Mouse (Mus musculus): ENCODE measurements around the gene Tubb2a. TPM values are rescaled to one million over a fixed set of nuclear protein-coding genes. Genes with fewer than 3 reads are reported as not detected.

Tubb2a gene
- polyA plus RNA-seq, 1 experiment = 37.1 TPM

DNA sequence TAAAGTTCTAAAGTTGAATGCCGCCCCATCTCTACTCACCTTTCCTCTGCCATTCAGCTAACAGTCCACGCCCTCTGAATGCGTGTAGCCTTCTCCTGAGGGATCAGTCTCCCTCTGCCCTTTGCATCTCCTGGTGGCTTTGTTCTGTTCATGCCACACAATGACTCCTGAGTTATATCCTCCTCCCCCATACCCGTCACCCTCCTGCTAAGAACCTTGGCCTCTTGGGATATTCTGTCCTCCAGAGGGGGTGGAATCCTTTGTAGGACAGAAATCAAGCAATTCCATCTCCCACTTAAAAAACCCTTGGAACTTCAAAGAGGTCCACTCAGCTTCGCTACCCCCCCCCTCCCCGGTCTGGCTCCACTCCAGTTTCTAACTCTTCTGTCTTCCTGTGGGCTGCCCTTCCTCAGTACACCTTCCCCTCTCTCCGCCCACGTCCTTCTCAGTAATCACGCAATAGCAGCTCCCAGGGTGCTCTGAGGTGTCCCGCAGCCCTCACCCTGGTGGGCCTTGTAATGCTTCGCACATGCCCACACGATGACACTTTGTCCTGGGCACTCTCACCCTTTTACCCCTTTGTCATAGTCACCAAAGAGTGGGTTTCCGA lies 24.0 kb downstream of the Tubb2a start:
- no peak overlapping the region for H3K27ac ChIP-seq (ENCODE audit: control insufficient read depth, insufficient read depth, low read depth, low read length, poor library complexity)
- no peak overlapping the region for H3K4me3 ChIP-seq (replicated peaks; ENCODE audit: control insufficient read depth, low read depth, low read length)
- TF ChIP-seq POLR2A (IDR thresholded peaks at IDR 0.05; ENCODE audit: borderline replicate concordance, control insufficient read depth, low read depth, low read length) (no peak), CTCF (IDR thresholded peaks at IDR 0.05; ENCODE audit: control insufficient read depth, insufficient read depth, low read length) (no peak)
- 70% methylated on average over 13 of the region's 13 CpGs for WGBS
- H3K4me1 ChIP-seq (ENCODE audit: control insufficient read depth, insufficient read depth, low read length) = peaks cover 4% of the 10 kb centered on the region; the same call in 1 of the 2 replicates

DNA sequence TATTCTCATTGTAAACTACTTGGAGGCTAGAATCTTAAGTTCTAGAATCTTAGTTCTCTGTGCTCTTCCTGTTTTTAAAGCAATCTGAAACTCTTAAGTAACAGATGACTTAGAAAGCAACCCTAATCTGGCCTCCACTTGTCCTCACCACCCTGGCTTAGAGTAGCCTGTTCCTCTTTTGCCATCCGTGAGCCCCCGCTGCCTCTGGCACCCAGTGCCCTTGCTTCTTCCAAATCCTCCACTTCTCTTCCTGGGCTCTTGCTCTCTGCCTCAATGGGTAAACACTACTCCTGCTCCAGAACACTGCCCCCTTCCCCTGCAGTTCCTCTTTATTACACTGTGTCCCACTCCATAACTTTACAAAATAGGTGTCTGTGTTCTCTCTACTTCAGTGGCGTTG lies 26.1 kb downstream of the Tubb2a start:
- TF ChIP-seq CTCF (IDR thresholded peaks at IDR 0.05; ENCODE audit: control insufficient read depth, insufficient read depth, low read length) = no peak
- TF ChIP-seq POLR2A (IDR thresholded peaks at IDR 0.05; ENCODE audit: borderline replicate concordance, control insufficient read depth, low read depth, low read length) = no peak
- WGBS = 48% methylated on average over 3 of the region's 3 CpGs
- H3K27ac ChIP-seq (ENCODE audit: control insufficient read depth, insufficient read depth, low read depth, low read length, poor library complexity) = no peak overlapping the region

DNA sequence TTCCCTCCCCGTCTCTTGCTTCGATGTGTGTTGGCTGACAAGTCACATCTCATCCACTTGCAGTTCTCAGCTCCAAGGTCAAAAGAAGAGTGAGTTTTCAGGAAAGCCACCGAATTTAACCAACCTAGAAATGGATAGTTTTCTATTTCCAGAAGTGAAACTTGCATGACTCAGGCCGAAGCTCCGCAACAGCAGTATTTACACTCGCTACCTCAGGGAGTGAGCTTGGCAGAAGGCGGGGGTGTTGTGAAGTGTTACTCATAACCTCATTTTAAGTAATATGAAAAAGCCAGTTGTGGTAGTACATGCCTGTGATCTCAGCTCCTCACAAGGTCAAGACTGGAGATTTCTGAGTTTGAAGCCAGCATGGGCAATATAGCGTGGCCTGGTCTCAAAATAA lies 27.3 kb downstream of the Tubb2a start:
- Histone ChIP-seq H3K4me1 (ENCODE audit: control insufficient read depth, insufficient read depth, low read length) (peaks cover 4% of the 10 kb centered on the region; the same call in 1 of the 2 replicates), H3K4me3 (replicated peaks; ENCODE audit: control insufficient read depth, low read depth, low read length) (no peak overlapping the region), H3K27ac (ENCODE audit: control insufficient read depth, insufficient read depth, low read depth, low read length, poor library complexity) (peak overlapping the region; percentile 2; the same call in 1 of the 2 replicates)
- 85% methylated on average over 8 of the region's 8 CpGs for WGBS
- TF ChIP-seq POLR2A (IDR thresholded peaks at IDR 0.05; ENCODE audit: borderline replicate concordance, control insufficient read depth, low read depth, low read length) (no peak), CTCF (IDR thresholded peaks at IDR 0.05; ENCODE audit: control insufficient read depth, insufficient read depth, low read length) (no peak)

More for the DNA sequence above, 26.1 kb downstream of the Tubb2a start:
- Histone ChIP-seq H3K4me3 (replicated peaks; ENCODE audit: control insufficient read depth, low read depth, low read length) (no peak overlapping the region), H3K4me1 (ENCODE audit: control insufficient read depth, insufficient read depth, low read length) (peaks cover 4% of the 10 kb centered on the region; the same call in 1 of the 2 replicates)

DNA sequence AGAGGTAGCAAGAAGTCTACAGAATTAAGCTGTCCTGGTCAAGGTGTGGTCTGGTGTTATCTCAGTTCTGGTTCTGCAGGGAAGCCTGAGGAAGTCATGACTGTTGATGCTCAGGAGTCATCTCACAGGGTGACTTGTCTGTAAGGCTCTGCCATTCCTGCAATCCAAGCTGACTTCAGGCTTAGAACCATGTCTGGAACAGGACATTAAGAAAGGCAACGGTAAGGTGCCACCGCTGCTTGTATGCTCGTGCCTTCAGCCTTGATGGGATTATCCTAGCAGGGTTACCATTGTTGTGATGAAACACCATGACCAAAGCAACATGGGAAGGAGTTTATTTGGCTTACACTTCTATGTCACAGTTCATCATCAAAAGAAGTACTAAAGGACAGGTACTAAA lies 30.3 kb downstream of the Tubb2a start:
- H3K4me1 ChIP-seq (ENCODE audit: control insufficient read depth, insufficient read depth, low read length) = peaks cover 4% of the 10 kb centered on the region; the same call in 1 of the 2 replicates
- TF ChIP-seq CTCF (IDR thresholded peaks at IDR 0.05; ENCODE audit: control insufficient read depth, insufficient read depth, low read length) (no peak), POLR2A (IDR thresholded peaks at IDR 0.05; ENCODE audit: borderline replicate concordance, control insufficient read depth, low read depth, low read length) (no peak)
- no peak overlapping the region for H3K4me3 ChIP-seq (replicated peaks; ENCODE audit: control insufficient read depth, low read depth, low read length)
- WGBS = 93% methylated on average over 3 of the region's 3 CpGs
- H3K27ac ChIP-seq (ENCODE audit: control insufficient read depth, insufficient read depth, low read depth, low read length, poor library complexity) = no peak overlapping the region

DNA sequence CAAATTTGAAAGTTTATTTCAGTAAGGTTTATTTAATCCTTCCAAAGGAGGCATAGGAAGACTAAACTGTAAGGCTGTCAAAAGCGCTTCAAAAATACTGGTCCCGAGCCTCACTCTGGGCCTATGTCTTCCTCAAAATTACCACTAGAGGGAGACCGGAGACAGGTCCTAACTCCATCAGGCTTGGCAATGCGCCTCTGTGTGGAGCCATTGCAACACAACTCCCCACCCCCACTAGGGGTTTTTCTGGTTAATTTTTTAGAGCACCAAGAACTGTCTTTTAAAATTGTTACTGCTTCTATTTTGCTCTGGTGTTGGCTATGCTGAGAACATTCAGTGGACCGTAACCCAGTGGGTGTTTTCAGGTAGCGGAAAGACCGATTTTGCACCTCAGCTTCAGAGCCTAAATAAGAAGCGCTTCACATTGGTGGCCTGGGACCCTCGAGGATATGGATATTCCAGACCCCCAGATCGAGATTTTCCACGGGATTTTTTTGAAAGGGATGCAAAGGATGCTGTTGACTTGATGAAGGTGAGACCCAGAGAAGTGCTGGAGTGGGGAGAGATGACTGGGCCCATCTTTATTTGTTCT lies 31.3 kb downstream of the Tubb2a start:
- H3K27ac ChIP-seq (ENCODE audit: control insufficient read depth, insufficient read depth, low read depth, low read length, poor library complexity) = no peak overlapping the region
- peaks cover 4% of the 10 kb centered on the region; the same call in 1 of the 2 replicates for H3K4me1 ChIP-seq (ENCODE audit: control insufficient read depth, insufficient read depth, low read length)
- 40% methylated on average over 11 of the region's 11 CpGs for WGBS
- no peak overlapping the region for H3K4me3 ChIP-seq (replicated peaks; ENCODE audit: control insufficient read depth, low read depth, low read length)
- TF ChIP-seq POLR2A (IDR thresholded peaks at IDR 0.05; ENCODE audit: borderline replicate concordance, control insufficient read depth, low read depth, low read length) (no peak), CTCF (IDR thresholded peaks at IDR 0.05; ENCODE audit: control insufficient read depth, insufficient read depth, low read length) (peak; percentile 76)

DNA sequence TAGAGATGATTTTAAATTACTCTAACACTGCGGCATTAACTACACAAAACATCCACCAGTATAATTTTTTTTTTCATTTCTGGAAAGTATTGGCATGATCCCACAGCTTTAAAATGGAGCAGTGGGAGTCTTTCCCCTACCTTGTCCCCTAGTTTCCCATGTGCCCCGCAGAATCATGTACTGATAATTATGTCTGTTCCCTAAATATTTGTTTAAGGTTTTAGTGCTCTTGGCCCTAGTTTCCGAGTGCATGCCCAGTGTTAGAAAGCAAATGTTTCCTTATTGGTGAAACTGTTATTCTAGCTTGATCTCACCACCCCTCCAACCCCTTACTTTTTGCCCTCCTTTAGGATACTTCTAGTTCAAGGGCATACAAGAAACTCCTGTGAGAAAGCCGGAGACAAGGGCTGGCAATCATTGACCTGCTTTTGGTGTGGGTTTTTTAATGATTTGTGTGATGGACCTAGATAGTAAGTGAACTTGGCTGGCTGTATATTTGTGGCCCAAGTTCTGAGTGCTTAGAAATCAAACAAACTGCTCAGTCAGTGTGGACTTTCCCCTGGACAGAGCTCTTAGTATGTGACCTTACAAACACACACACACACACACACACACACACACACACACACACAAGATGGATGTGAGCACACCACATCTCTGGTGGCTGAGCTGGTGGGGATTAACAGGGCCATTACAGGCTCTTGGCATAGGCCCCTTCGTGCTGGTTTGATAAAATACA lies 32.1 kb downstream of the Tubb2a start:
- TF ChIP-seq CTCF (IDR thresholded peaks at IDR 0.05; ENCODE audit: control insufficient read depth, insufficient read depth, low read length) (no peak), POLR2A (IDR thresholded peaks at IDR 0.05; ENCODE audit: borderline replicate concordance, control insufficient read depth, low read depth, low read length) (no peak)
- peaks cover 1% of the 10 kb centered on the region; the same call in 1 of the 2 replicates for H3K4me1 ChIP-seq (ENCODE audit: control insufficient read depth, insufficient read depth, low read length)
- H3K4me3 ChIP-seq (replicated peaks; ENCODE audit: control insufficient read depth, low read depth, low read length) = no peak overlapping the region
- WGBS = 66% methylated on average over 5 of the region's 5 CpGs
- no peak overlapping the region for H3K27ac ChIP-seq (ENCODE audit: control insufficient read depth, insufficient read depth, low read depth, low read length, poor library complexity)

DNA sequence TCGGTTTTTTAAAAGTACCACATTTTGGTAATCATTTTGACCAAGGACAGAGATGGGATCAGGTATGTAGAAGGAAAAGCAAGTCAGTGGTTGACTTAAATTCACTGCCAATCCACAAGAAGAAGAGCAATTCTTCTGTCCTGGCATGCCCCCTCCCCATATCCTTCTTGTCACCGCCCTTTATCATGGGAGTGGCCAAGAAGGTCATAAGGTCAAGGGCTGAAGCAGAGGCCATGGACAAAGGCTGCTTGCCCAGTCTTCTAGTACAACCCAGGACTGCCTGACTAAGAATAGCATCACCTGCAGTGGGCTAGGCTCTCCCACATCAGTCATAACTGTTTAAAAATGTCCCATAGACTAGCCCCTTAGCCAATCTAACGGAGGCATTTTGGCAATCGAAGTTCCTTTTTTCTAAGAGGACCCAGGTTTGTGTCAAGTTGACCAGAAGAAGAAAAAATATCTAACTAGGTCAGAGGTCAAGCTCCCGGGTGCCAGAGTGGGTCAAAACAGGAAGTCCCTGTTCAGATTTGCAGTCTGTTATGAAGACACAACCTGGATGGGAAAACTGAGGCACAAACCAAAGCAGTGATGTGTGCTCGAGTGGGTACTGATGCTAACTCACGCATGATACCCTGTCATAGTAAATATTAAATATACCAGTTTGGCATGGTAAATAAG lies 34.0 kb downstream of the Tubb2a start:
- Histone ChIP-seq H3K4me1 (ENCODE audit: control insufficient read depth, insufficient read depth, low read length) (no peaks in the 10 kb centered on the region; the same call in 1 of the 2 replicates), H3K4me3 (replicated peaks; ENCODE audit: control insufficient read depth, low read depth, low read length) (no peak overlapping the region), H3K27ac (ENCODE audit: control insufficient read depth, insufficient read depth, low read depth, low read length, poor library complexity) (no peak overlapping the region)
- TF ChIP-seq CTCF (IDR thresholded peaks at IDR 0.05; ENCODE audit: control insufficient read depth, insufficient read depth, low read length) (no peak), POLR2A (IDR thresholded peaks at IDR 0.05; ENCODE audit: borderline replicate concordance, control insufficient read depth, low read depth, low read length) (no peak)
- 53% methylated on average over 7 of the region's 7 CpGs for WGBS

DNA sequence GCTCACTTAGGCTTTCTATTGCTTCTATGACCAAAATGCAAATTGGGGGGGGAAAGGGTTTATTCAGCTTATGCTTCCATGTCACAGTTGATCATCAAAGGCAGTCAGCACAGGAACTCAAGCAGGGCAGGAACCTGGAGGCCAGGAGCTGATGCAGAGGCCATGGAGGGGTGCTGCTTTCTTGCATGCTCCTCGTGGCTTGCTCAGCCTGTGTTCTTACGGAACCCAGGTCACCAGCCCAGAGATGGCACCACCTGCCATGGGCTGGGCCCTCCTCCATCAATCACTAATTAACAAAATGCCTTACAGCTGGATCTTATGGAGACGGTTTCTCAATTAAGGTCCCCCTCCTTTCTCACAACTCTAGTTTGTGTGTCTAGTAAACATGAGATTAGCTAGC lies 37.7 kb downstream of the Tubb2a start:
- 83% methylated on average over 3 of the region's 3 CpGs for WGBS
- Histone ChIP-seq H3K4me1 (ENCODE audit: control insufficient read depth, insufficient read depth, low read length) (no peaks in the 10 kb centered on the region; the same call in 1 of the 2 replicates), H3K27ac (ENCODE audit: control insufficient read depth, insufficient read depth, low read depth, low read length, poor library complexity) (no peak overlapping the region), H3K4me3 (replicated peaks; ENCODE audit: control insufficient read depth, low read depth, low read length) (no peak overlapping the region)
- TF ChIP-seq POLR2A (IDR thresholded peaks at IDR 0.05; ENCODE audit: borderline replicate concordance, control insufficient read depth, low read depth, low read length) = no peak
- no peak for TF ChIP-seq CTCF (IDR thresholded peaks at IDR 0.05; ENCODE audit: control insufficient read depth, insufficient read depth, low read length)

All from bone marrow, adult 2 months (tissue).